Mouse (Mus musculus) ovary, postnatal 10 days (tissue): ENCODE results near the gene Casp7.

ENCODE experiments used
- DNase-seq: peaks from one replicate; pipeline ENCODE4 v3.0.0; 2022; ENCODE audit warnings: low spot score

The Casp7 gene

GRCm38 (mm10) chr19:56424606-56425395 is 27.9 kb downstream of the Casp7 start:
- no peak for DNase-seq

GRCm38 (mm10) chr19:56425492-56425891 is 28.6 kb downstream of the Casp7 start:
- no peak for DNase-seq

- no peak for DNase-seq
These were observed 33.4 kb downstream of the Casp7 start for GRCm38 (mm10) chr19:56430369-56430768.

- no peak for DNase-seq
These were observed 35.8 kb downstream of the Casp7 start for GRCm38 (mm10) chr19:56432706-56433105.

GRCm38 (mm10) chr19:56433581-56433980 is 36.7 kb downstream of the Casp7 start:
- no peak for DNase-seq

- no peak for DNase-seq
These were observed 39.5 kb downstream of the Casp7 start for GRCm38 (mm10) chr19:56436380-56436779.

GRCm38 (mm10) chr19:56438357-56439071 is 41.6 kb downstream of the Casp7 start:
- no peak for DNase-seq

GRCm38 (mm10) chr19:56439072-56439434 is 42.1 kb downstream of the Casp7 start:
- DNase-seq = no peak

- DNase-seq = no peak
These were observed 46.5 kb downstream of the Casp7 start for GRCm38 (mm10) chr19:56443445-56443844.

- no peak for DNase-seq
These were observed 51.9 kb downstream of the Casp7 start for GRCm38 (mm10) chr19:56448784-56449183.

GRCm38 (mm10) chr19:56449537-56449936 is 52.6 kb downstream of the Casp7 start:
- no peak for DNase-seq

- no peak for DNase-seq
These were observed 54.0 kb downstream of the Casp7 start for GRCm38 (mm10) chr19:56450892-56451291.

- DNase-seq = no peak
These were observed 54.9 kb downstream of the Casp7 start for GRCm38 (mm10) chr19:56451867-56452266.

- no peak for DNase-seq
These were observed 55.5 kb downstream of the Casp7 start for GRCm38 (mm10) chr19:56452421-56452820.

GRCm38 (mm10) chr19:56454862-56455261 is 57.9 kb downstream of the Casp7 start:
- DNase-seq = no peak

- no peak for DNase-seq
These were observed 58.4 kb downstream of the Casp7 start for GRCm38 (mm10) chr19:56455369-56455768.

- no peak for DNase-seq
These were observed 60.6 kb downstream of the Casp7 start for GRCm38 (mm10) chr19:56457569-56457968.

GRCm38 (mm10) chr19:56459154-56460050 is 62.5 kb downstream of the Casp7 start:
- no peak for DNase-seq

- DNase-seq = no peak
These were observed 63.3 kb downstream of the Casp7 start for GRCm38 (mm10) chr19:56460241-56460640.

GRCm38 (mm10) chr19:56461522-56462101 is 64.7 kb downstream of the Casp7 start, which contains the start of gene Plekhs1:
Gene Plekhs1 (plus strand): TSS chr19:56461640.
- DNase-seq = no peak

GRCm38 (mm10) chr19:56462786-56463185 is 65.9 kb downstream of the Casp7 start:
- DNase-seq = no peak

- DNase-seq = no peak
These were observed 69.6 kb downstream of the Casp7 start for GRCm38 (mm10) chr19:56466486-56466885.
